Mouse (Mus musculus) forebrain, embryonic 12.5 days (tissue): ENCODE results near the gene Stx6. TPM values are rescaled to one million over a fixed set of nuclear protein-coding genes. Genes with fewer than 3 reads are reported as not detected.

Experiments
- ATAC-seq: fragments of 200-750 bp; cut with Nextera tagmentation; 2 replicates; pipeline ENCODE4 v1.8.0; 2017; ENCODE audit warnings: moderate TSS enrichment; ENCODE audit not compliant: low FRiP score
- H3K27ac ChIP-seq: fragments of 300-500 bp; sonication (generic); 2 replicates; pipeline ENCODE4 v1.5.1; 2016; ENCODE audit warnings: mild to moderate bottlenecking
- H3K27me3 ChIP-seq: fragments of 300-500 bp; sonication (generic); 2 replicates; pipeline ENCODE4 v1.6.1; 2016; ENCODE audit warnings: mild to moderate bottlenecking
- H3K36me3 ChIP-seq: fragments of 300-500 bp; sonication (generic); replicated peaks from 2 replicates; pipeline ENCODE4 v1.6.1; 2016; ENCODE audit warnings: mild to moderate bottlenecking
- H3K4me1 ChIP-seq: fragments of 300-500 bp; sonication (generic); 2 replicates; pipeline ENCODE4 v1.6.1; 2016
- H3K4me2 ChIP-seq: fragments of 300-500 bp; sonication (generic); 2 replicates; pipeline ENCODE4 v1.6.1; 2016; ENCODE audit warnings: mild to moderate bottlenecking, moderate library complexity
- H3K4me3 ChIP-seq: fragments of 300-500 bp; sonication (generic); replicated peaks from 2 replicates; pipeline ENCODE4 v1.5.1; 2016; ENCODE audit warnings: mild to moderate bottlenecking
- H3K9ac ChIP-seq: fragments of 300-500 bp; sonication (generic); 2 replicates; pipeline ENCODE4 v1.6.1; 2016; ENCODE audit warnings: mild to moderate bottlenecking
- H3K9me3 ChIP-seq: fragments of 300-500 bp; sonication (generic); 2 replicates; pipeline ENCODE4 v1.6.1; 2016
- WGBS: fragments of 180-500 bp; shearing (Covaris S2); methylation state at CpG from one replicate; pipeline ENCODE4 v1.1.7; 2016; 5-methylcytosine and 5-hydroxymethylcytosine counted together
- polyA plus RNA-seq: library from polyadenylated mRNA; unstranded; fragments of >200 nt; fragmentation: Nextera tagmentation; extraction: Ambion mirVana; gene quantifications from 2 replicates; pipeline ENCODE4 v1.2.1, GENCODE M21; 2016

Gene Stx6
- polyA plus RNA-seq, 1 experiment from 2014 or later, result 124 TPM

DNA sequence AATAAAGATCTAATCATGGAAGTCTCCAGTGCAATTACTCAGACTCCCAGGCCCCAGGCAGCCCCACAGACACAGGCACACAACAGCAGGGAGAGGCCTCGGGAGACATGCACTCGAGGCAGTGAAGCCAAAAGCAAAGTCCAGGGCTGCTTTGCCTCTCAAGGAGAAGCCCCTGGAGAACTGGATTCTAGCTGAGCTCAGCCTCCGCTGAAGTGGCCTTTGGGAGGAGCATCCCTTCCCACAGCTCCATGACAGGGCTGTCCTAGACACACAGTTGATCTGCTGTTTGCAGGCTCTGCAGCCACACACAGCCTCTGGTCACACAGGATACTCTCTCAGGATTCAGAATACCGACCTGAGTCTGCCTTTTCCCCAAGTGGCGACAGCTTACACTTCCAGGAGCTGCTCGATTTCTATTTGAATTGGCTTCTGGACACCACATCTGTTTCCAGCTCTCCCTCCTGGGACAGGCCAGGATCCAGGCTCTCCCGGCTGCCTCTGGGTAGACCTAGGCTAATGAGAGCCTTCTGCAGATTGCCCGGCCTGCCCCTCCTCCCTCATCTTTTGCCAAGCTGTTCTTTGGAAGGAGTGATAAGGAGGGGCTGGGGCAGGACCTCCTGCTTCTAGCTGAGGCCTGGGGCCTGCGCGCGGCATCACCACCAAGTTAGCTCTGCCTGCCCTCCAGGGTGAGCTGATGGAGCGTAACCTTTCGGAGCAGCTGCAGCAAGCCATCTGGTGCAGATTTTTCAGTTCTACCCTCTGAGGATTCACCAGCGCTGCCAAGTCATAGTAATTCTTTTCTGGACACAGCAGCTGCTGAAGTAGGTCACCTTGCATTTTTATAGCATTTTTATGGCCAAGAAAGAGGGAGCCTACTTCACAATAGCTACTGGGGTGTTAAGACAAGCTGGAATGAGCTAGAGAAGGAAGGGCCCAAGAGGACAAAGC is 71.2 kb downstream of the Stx6 start:
- peak overlapping the region; percentile 81 for H3K27ac ChIP-seq
- WGBS, result 26% methylated on average over 14 of the region's 14 CpGs
- H3K4me1 ChIP-seq, result peaks cover 63% of the 10 kb centered on the region
- ATAC-seq, result peak; percentile 42
- no peaks in the 10 kb centered on the region for H3K27me3 ChIP-seq
- H3K4me2 ChIP-seq, result no peak overlapping the region
- peak overlapping the region; percentile 38; the same call in 1 of the 2 replicates for H3K9ac ChIP-seq
- H3K4me3 ChIP-seq, result no peak overlapping the region
- H3K9me3 ChIP-seq, result no peaks in the 10 kb centered on the region
- no peaks in the 10 kb centered on the region for H3K36me3 ChIP-seq

DNA sequence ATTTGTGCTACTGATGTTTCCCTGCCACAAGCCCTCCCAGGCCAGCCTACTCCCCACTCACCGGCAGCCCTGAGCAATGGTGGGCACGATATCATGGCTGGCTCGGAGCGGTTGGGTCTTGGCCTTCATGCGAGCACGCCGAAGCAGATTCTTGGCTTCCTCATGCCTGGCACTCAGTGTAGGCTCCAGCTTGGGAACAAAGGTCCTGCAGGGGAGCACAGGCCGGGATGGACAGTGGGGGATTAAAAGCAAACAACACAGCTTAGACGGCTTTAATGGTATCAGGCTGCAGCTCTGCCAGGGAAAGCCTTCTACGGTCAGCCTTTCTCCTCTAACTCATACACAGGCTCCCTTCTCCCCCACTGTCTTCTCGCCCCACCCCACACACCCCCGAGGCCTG is 73.9 kb downstream of the Stx6 start:
- H3K4me2 ChIP-seq, result no peak overlapping the region
- H3K4me1 ChIP-seq, result peaks cover 88% of the 10 kb centered on the region
- no peak for ATAC-seq
- no peaks in the 10 kb centered on the region for H3K9me3 ChIP-seq
- peak overlapping the region; percentile 7; the same call in 1 of the 2 replicates for H3K9ac ChIP-seq
- H3K27me3 ChIP-seq, result no peaks in the 10 kb centered on the region
- whole genome bisulfite sequencing, result 47% methylated on average over 12 of the region's 12 CpGs
- H3K4me3 ChIP-seq, result no peak overlapping the region
- H3K27ac ChIP-seq, result peak overlapping the region; percentile 94
- H3K36me3 ChIP-seq, result no peaks in the 10 kb centered on the region

DNA sequence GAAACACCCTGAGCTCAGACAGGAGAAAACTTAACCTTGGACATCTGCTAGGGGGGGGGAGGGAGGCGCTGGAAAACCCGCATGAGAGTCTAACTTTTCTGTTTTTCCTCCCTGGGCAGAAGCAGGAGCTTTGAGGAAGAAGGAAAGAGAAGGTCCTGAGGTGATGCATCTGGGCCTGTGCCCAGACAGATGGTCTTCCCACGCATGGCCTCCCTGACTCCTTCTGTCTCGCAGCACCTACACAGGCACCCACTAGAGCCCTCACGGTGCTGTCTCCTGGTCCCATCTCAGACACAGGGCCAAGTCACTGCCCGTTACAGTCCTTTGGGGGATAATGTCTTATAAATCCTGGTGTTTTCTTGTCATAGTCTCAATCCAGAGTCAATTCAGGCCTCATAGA is 74.3 kb downstream of the Stx6 start:
- Histone ChIP-seq H3K4me3 (no peak overlapping the region), H3K27me3 (no peaks in the 10 kb centered on the region), H3K4me1 (peaks cover 89% of the 10 kb centered on the region), H3K9me3 (no peaks in the 10 kb centered on the region), H3K4me2 (no peak overlapping the region), H3K36me3 (no peaks in the 10 kb centered on the region), H3K27ac (peak overlapping the region; percentile 94), H3K9ac (peak overlapping the region; percentile 7; the same call in 1 of the 2 replicates)
- no peak for ATAC-seq
- 68% methylated on average over 6 of the region's 6 CpGs for WGBS

DNA sequence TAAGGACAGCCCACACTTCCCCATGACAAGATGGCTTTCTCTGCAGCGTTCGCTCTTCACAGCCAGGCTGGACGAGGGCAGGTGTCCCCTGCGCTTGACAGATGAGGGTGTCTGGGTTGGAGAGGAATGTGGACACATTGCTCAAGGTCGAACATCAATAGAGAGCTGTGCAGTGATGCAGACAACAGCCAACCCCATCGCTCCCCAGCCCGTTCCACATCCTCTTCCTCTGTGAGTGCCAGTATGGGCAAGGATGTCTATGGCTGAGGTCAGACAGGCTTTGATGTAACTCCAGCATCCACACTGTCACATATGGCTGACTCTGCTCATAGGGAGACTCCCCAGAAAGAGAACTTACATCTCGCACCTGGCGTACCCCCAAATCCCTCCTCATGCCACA is 74.9 kb downstream of the Stx6 start:
- H3K9ac ChIP-seq, result peak overlapping the region; percentile 34; the same call in 1 of the 2 replicates
- no peaks in the 10 kb centered on the region for H3K36me3 ChIP-seq
- H3K4me1 ChIP-seq, result peaks cover 84% of the 10 kb centered on the region
- H3K27ac ChIP-seq, result peak overlapping the region; percentile 94
- H3K4me2 ChIP-seq, result no peak overlapping the region
- H3K4me3 ChIP-seq, result no peak overlapping the region
- no peak for ATAC-seq
- H3K27me3 ChIP-seq, result no peaks in the 10 kb centered on the region
- no peaks in the 10 kb centered on the region for H3K9me3 ChIP-seq
- 87% methylated on average over 9 of the region's 9 CpGs for WGBS

DNA sequence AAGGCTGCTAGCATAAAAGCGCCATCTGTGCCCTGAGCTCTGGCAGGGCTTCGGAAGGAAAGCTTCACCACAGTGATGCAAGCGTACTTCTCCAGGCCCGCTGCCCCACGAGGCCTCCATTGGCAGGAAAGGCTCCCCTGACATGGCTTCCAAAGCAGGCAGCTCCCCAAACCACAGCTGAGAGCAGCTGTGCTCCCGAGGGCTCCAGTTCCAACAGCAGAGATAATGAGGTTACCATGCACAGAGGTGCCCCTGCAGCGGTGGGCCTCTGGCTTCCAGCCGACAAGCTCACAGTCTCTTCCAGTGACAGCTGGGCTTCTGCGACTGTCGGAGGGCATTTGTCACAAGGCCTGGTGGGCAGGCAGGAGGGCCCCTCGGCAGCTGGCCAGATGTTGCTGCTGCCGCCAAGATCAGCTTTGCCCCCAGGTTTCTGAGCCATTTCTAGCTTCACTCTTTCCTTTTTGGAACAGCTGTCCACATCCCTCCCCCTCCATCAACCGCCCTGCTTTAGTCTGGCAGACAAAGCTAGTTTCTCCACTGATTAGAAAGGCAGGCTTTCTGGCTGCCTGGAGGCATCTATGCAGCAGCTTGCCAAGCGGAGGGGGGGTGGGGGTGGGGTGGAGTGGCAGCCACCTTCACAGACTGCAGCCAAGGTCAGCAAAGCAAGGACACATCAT is 75.6 kb downstream of the Stx6 start:
- no peaks in the 10 kb centered on the region for H3K36me3 ChIP-seq
- H3K9me3 ChIP-seq, result no peaks in the 10 kb centered on the region
- no peaks in the 10 kb centered on the region for H3K27me3 ChIP-seq
- H3K4me1 ChIP-seq, result peaks cover 81% of the 10 kb centered on the region
- H3K27ac ChIP-seq, result peak overlapping the region; percentile 94
- H3K4me2 ChIP-seq, result no peak overlapping the region; the same call in 1 of the 2 replicates
- no peak overlapping the region for H3K4me3 ChIP-seq
- peak overlapping the region; percentile 34; the same call in 1 of the 2 replicates for H3K9ac ChIP-seq
- WGBS, result 16% methylated on average over 14 of the region's 14 CpGs
- peak; percentile 54; the same call in 1 of the 2 replicates for ATAC-seq

DNA sequence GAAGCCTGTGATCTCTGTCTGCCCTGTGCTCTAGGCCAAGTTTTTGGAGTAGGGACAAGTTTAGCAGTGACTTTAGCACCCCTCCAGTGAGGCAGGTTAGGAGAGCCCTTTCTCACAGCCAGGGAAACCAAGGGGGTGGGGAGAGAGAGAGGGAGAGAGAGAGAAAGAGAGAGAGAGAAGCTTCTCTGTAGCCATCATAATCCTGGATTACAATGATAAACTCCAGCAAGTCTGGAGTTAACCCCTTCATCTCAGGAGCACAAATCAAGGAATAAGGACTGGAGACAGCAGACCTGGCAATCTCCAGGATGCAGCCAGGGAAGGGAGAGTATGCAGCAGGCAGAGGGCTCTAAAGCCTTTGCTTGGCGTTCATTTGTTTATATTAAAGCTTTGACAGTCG is 77.1 kb downstream of the Stx6 start:
- Histone ChIP-seq H3K27me3 (no peaks in the 10 kb centered on the region), H3K4me3 (no peak overlapping the region), H3K4me2 (no peak overlapping the region), H3K36me3 (no peaks in the 10 kb centered on the region), H3K9me3 (no peaks in the 10 kb centered on the region), H3K9ac (no peak overlapping the region), H3K4me1 (peaks cover 74% of the 10 kb centered on the region), H3K27ac (no peak overlapping the region)
- 34% methylated on average over 2 of the region's 2 CpGs for WGBS
- ATAC-seq, result no peak

DNA sequence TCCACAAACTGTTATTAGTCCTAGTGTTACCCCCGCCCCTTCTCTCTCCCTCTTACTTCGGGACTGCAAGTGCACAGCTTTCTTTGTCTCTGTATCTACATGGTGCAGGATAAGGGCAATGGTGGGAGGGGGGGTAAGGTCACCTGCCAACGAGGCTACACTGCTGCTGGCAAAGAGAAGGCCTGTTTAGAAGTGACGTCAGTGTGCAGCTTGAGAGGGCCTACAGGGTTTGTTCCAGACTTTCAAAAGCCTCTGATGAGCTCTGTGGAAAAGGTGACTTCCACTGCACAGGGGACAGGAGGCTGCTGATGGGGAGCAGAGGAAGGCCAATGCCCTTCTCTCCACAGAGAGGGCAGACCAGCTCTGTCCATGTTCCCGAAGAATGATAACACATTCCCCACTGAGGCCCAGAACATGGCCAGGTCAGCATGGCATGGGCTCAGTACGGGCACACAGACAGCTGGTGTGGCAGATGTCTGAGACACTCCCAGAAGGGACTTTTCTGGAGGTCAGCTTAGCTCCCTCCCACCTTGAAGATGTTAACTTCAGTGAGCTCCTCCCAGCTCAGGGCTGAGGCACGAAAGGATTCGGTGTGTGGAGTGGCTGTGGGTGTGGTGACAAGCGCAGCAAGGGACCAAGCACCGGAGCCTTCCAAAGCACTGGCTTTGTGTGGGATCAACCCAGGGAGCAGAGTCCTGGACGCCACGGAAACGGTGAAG is 78.0 kb downstream of the Stx6 start:
- H3K9ac ChIP-seq, result no peak overlapping the region; the same call in 1 of the 2 replicates
- no peak overlapping the region for H3K4me3 ChIP-seq
- H3K4me2 ChIP-seq, result no peak overlapping the region
- H3K36me3 ChIP-seq, result no peaks in the 10 kb centered on the region
- peaks cover 68% of the 10 kb centered on the region for H3K4me1 ChIP-seq
- no peaks in the 10 kb centered on the region for H3K27me3 ChIP-seq
- ATAC-seq, result no peak
- 46% methylated on average over 13 of the region's 13 CpGs for WGBS
- H3K27ac ChIP-seq, result peak overlapping the region; percentile 11; the same call in 1 of the 2 replicates
- no peaks in the 10 kb centered on the region for H3K9me3 ChIP-seq

DNA sequence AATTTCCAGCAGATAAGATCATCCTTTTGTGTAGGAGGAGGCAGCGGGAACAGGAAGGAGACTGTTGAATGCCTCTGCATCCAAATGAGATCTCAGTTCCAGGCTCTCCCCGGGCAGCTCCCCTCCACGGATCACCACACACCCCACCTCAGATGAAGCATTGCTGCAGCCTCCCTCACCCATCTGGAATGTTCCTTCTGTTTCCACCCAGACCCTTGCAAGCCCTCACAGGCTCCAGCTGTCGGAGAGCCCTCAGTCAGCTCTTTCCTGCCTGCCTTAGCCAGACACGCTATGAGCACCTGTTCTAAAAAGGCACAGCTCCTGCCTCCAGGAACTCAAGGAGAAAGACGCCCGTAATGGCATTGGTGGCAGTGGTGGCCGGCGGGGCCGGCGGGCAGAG is 78.9 kb downstream of the Stx6 start:
- H3K4me3 ChIP-seq, result no peak overlapping the region
- H3K9me3 ChIP-seq, result no peaks in the 10 kb centered on the region
- peaks cover 5% of the 10 kb centered on the region; the same call in 1 of the 2 replicates for H3K27me3 ChIP-seq
- no peak overlapping the region for H3K4me2 ChIP-seq
- H3K4me1 ChIP-seq, result peaks cover 60% of the 10 kb centered on the region
- WGBS, result 69% methylated on average over 11 of the region's 11 CpGs
- peak overlapping the region; percentile 42; the same call in 1 of the 2 replicates for H3K27ac ChIP-seq
- ATAC-seq, result no peak
- H3K36me3 ChIP-seq, result 0 out of 2 replicates have a peak, but pooled peaks cover 2% of the 10 kb centered on the region
- H3K9ac ChIP-seq, result no peak overlapping the region

DNA sequence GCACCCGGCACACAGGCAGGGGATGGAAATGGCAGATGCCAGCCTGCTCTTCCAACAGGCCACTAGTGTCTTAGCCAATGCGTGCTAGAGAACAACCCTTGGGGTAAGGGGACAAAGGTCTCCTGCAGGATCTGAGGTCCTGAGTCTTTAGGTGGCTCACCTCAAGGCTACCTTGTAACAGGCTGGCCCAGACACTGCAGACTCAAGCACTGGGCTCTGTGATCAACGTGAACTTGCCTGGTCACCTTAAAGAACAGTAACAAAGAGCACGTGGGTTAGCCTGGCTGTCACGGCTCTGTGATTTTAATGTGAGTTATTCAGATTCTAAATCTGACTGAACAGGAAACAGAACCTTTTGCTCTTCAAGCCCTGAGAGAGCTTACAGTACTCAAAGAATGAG is 79.6 kb downstream of the Stx6 start:
- Histone ChIP-seq H3K4me2 (no peak overlapping the region), H3K36me3 (0 out of 2 replicates have a peak, but pooled peaks cover 2% of the 10 kb centered on the region), H3K27ac (no peak overlapping the region), H3K4me3 (no peak overlapping the region), H3K27me3 (peaks cover 10% of the 10 kb centered on the region; the same call in 1 of the 2 replicates), H3K4me1 (peaks cover 53% of the 10 kb centered on the region), H3K9me3 (no peaks in the 10 kb centered on the region), H3K9ac (no peak overlapping the region)
- WGBS, result 90% methylated on average over 5 of the region's 5 CpGs
- no peak for ATAC-seq

DNA sequence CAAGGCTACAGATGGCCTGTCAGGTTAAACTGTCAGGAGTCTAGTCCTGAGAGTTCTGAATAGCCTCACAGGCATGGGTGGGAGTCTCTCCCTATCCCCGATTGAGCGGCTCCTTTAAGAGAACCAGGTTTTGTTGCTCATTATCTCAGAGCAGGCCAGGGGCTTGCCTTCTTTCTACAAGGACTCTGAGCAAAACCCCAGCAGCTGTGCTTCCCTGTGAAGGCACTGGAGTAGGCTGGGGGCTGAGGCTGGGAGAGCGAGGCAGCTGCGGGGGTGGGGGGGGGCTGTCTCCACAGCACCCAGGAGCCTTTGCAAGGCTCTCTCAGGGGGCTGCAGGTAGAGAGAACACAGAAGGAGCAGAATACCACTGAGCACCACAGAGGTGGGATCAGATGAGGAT is 80.7 kb downstream of the Stx6 start:
- Histone ChIP-seq H3K9ac (no peak overlapping the region), H3K4me1 (peaks cover 48% of the 10 kb centered on the region), H3K36me3 (0 out of 2 replicates have a peak, but pooled peaks cover 2% of the 10 kb centered on the region), H3K4me3 (no peak overlapping the region), H3K9me3 (no peaks in the 10 kb centered on the region), H3K27me3 (peaks cover 17% of the 10 kb centered on the region), H3K27ac (peak overlapping the region; percentile 61; the same call in 1 of the 2 replicates), H3K4me2 (no peak overlapping the region)
- ATAC-seq, result no peak
- 52% methylated on average over 4 of the region's 4 CpGs for WGBS

DNA sequence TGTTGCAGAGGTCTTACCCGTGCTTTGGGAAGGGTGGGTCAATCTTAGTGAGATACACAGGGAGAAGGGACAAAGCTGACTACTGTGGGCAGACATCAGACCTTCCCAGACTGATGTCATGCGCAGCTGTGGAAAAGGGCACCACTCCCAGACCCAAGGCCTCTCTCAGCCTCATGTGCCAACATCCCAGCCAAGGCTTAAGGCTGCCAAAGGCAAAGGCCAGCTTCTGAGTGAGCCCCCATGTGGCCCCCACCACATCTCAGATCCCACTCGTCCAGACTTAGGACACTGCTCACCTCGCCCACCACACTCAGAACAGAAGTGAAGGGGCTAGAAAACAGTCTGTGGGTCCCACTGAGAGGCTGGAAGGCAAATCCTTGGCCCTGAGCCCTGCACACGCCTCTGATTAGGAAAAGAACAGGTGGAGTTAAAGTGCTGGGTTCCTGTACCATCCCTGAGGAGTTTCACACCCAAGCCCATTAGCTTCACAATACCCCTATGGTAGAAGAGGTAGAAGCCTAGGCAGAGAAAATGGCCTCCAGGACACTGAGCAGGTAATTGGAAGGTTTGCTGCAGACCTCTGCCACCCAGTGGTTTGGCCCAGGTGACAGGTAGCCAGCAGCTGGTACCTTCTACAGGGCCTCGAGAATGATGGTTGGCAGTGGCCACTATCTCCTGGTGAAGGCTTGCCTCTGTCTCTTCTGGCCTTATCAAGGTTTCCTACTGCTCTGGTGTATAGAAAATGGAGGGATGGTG is 81.6 kb downstream of the Stx6 start:
- H3K4me1 ChIP-seq, result peaks cover 50% of the 10 kb centered on the region

More for the DNA sequence above, 81.6 kb downstream of the Stx6 start:
- WGBS, result 85% methylated on average over 6 of the region's 6 CpGs
- H3K4me2 ChIP-seq, result no peak overlapping the region
- ATAC-seq, result no peak
- H3K9me3 ChIP-seq, result no peaks in the 10 kb centered on the region
- H3K4me3 ChIP-seq, result no peak overlapping the region
- no peak overlapping the region for H3K9ac ChIP-seq
- 0 out of 2 replicates have a peak, but pooled peaks cover 2% of the 10 kb centered on the region for H3K36me3 ChIP-seq
- 0 out of 2 replicates have a peak overlapping the region, but pooled peaks have one; percentile 8 for H3K27ac ChIP-seq
- peaks cover 27% of the 10 kb centered on the region for H3K27me3 ChIP-seq
